Mouse (Mus musculus) layer of hippocampus, adult 8-10 months (tissue): ENCODE data around the gene Wbp1l. TPM values are rescaled to one million over a fixed set of nuclear protein-coding genes. Genes with fewer than 3 reads are reported as not detected.

ENCODE experiments used
- DNase-seq, 2 experiments: peaks; one replicate each; pipeline ENCODE4 v3.0.0; 2022; ENCODE audit warnings: low spot score in 2 of 2
- total RNA-seq, 4 experiments: library from RNA; stranded (reverse); gene quantifications; 2 replicates each; pipeline ENCODE4 v1.2.4; 2022

Gene Wbp1l
- total RNA-seq, 4 experiments from 2014 or later: 40.2 to 43.3 (median 41.6) TPM

GRCm38 (mm10) chr19:46657339-46658020 is 58.6 kb downstream of the Wbp1l start:
- DNase-seq: no peak

GRCm38 (mm10) chr19:46658348-46658747 is 59.5 kb downstream of the Wbp1l start:
- no peak for DNase-seq

- no peak for DNase-seq
Measured at GRCm38 (mm10) chr19:46658851-46659250, 60.0 kb downstream of the Wbp1l start.

- DNase-seq: no peak
Measured at GRCm38 (mm10) chr19:46661511-46661910, 62.6 kb downstream of the Wbp1l start.

GRCm38 (mm10) chr19:46662214-46662613 is 63.3 kb downstream of the Wbp1l start:
- no peak for DNase-seq

- no peak for DNase-seq
Measured at GRCm38 (mm10) chr19:46662784-46663183, 63.9 kb downstream of the Wbp1l start.

GRCm38 (mm10) chr19:46665474-46665873 is 66.6 kb downstream of the Wbp1l start:
- DNase-seq: no peak

- no peak for DNase-seq
Measured at GRCm38 (mm10) chr19:46667300-46667699, 68.4 kb downstream of the Wbp1l start.

GRCm38 (mm10) chr19:46668263-46668662 is 69.4 kb downstream of the Wbp1l start:
- DNase-seq: no peak

GRCm38 (mm10) chr19:46669802-46670201 is 70.9 kb downstream of the Wbp1l start:
- no peak for DNase-seq

- peak in 1 of 2 experiments; percentile 55 for DNase-seq
Measured at GRCm38 (mm10) chr19:46670691-46671090, 71.8 kb downstream of the Wbp1l start.

GRCm38 (mm10) chr19:46672766-46673418 is 74.0 kb downstream of the Wbp1l start, which contains the start of gene Cyp17a1:
TSS of gene Cyp17a1 (minus strand) at chr19:46673172.
- DNase-seq: no peak

- DNase-seq: no peak
Measured at GRCm38 (mm10) chr19:46675641-46676040, 76.8 kb downstream of the Wbp1l start.

- no peak for DNase-seq
Measured at GRCm38 (mm10) chr19:46679720-46680383, 81.0 kb downstream of the Wbp1l start.

- peak; percentile 82 to 91 for DNase-seq
Measured at GRCm38 (mm10) chr19:46689460-46690372, 90.8 kb downstream of the Wbp1l start, which contains the start of gene Borcs7. TSS of gene Borcs7 (plus strand) at chr19:46689906.

- no peak for DNase-seq
Measured at GRCm38 (mm10) chr19:46690387-46690786, 91.5 kb downstream of the Wbp1l start.

GRCm38 (mm10) chr19:46691078-46691477 is 92.2 kb downstream of the Wbp1l start:
- no peak for DNase-seq

- DNase-seq: no peak
Measured at GRCm38 (mm10) chr19:46693146-46693545, 94.3 kb downstream of the Wbp1l start.

- DNase-seq: no peak
Measured at GRCm38 (mm10) chr19:46696482-46696881, 97.6 kb downstream of the Wbp1l start.

GRCm38 (mm10) chr19:46696943-46697342 is 98.1 kb downstream of the Wbp1l start:
- DNase-seq: no peak

- DNase-seq: no peak
Measured at GRCm38 (mm10) chr19:46697840-46698517, 99.1 kb downstream of the Wbp1l start.
